Mouse (Mus musculus) neural tube, embryonic 10.5 days (tissue): ENCODE results near the gene Spn.

Experiments used
- DNase-seq: peaks from one replicate; pipeline ENCODE4 v3.0.0-alpha.2; 2017; ENCODE audit warnings: low spot score; ENCODE audit errors: extremely low spot score

Gene Spn

GRCm38 (mm10) chr7:127082271-127082670 is 55.4 kb downstream of the Spn start:
- DNase-seq = no peak
